Mouse (Mus musculus) stomach, postnatal 0 days (tissue): Measurements from ENCODE around the gene Vim. TPM values are rescaled to one million over a fixed set of nuclear protein-coding genes. Genes with fewer than 3 reads are reported as not detected.

ENCODE experiments used
- ATAC-seq: fragments of 200-750 bp; cut with Nextera tagmentation; 2 replicates; pipeline ENCODE4 v1.8.0; 2017; ENCODE audit not compliant: low FRiP score, low TSS enrichment
- DNase-seq: peaks from one replicate; pipeline ENCODE4 v3.0.0-alpha.2; 2016; ENCODE audit warnings: low spot score
- H3K27ac ChIP-seq: fragments of 300-500 bp; sonication (generic); replicated peaks from 2 replicates; pipeline ENCODE4 v1.5.1; 2014; ENCODE audit warnings: mild to moderate bottlenecking, control low read depth
- H3K27me3 ChIP-seq: fragments of 300-500 bp; sonication (generic); 2 replicates; pipeline ENCODE4 v1.6.1; 2014; ENCODE audit warnings: low read length; ENCODE audit not compliant: control insufficient read depth, insufficient read depth
- H3K36me3 ChIP-seq: fragments of 300-500 bp; sonication (generic); 2 replicates; pipeline ENCODE4 v1.6.1; 2014; ENCODE audit warnings: low read length, mixed read lengths; ENCODE audit not compliant: control insufficient read depth, insufficient read depth
- H3K4me1 ChIP-seq: fragments of 300-500 bp; sonication (generic); replicated peaks from 2 replicates; pipeline ENCODE4 v1.6.1; 2014; ENCODE audit warnings: antibody characterized with exemption; ENCODE audit not compliant: control insufficient read depth, insufficient read depth
- H3K4me2 ChIP-seq: fragments of 300-500 bp; sonication (generic); replicated peaks from 2 replicates; pipeline ENCODE4 v1.6.1; 2014; ENCODE audit warnings: low read depth, mild to moderate bottlenecking, control low read depth, moderate library complexity
- H3K4me3 ChIP-seq: fragments of 300-500 bp; sonication (generic); 2 replicates; pipeline ENCODE4 v1.5.1; 2014; ENCODE audit warnings: low read depth, low read length, control low read depth
- H3K9ac ChIP-seq: fragments of 300-500 bp; sonication (generic); 2 replicates; pipeline ENCODE4 v1.6.1; 2014; ENCODE audit warnings: mild to moderate bottlenecking, low read length, control low read depth, mixed read lengths
- H3K9me3 ChIP-seq: fragments of 300-500 bp; sonication (generic); 2 replicates; pipeline ENCODE4 v1.6.1; 2016; ENCODE audit warnings: low read length; ENCODE audit not compliant: control insufficient read depth
- CTCF ChIP-seq: IDR thresholded peaks from 2 replicates; pipeline ENCODE4 v1.5.1; 2016; ENCODE audit warnings: antibody characterized with exemption, low read depth, mild to moderate bottlenecking, moderate library complexity
- EP300 ChIP-seq: optimal IDR thresholded peaks from 2 replicates; pipeline ENCODE3; 2016; ENCODE audit warnings: antibody characterized with exemption
- WGBS: fragments of 180-500 bp; shearing (Covaris S2); extraction: QIAGEN DNeasy Blood & Tissue Kit; methylation state at CpG from one replicate; pipeline ENCODE4 v1.1.7; 2014; 5-methylcytosine and 5-hydroxymethylcytosine counted together
- polyA plus RNA-seq: library from polyadenylated mRNA; unstranded; fragments of >200 nt; fragmentation: Nextera tagmentation; extraction: Ambion mirVana; gene quantifications from 2 replicates; pipeline ENCODE4 v1.2.1, GENCODE M21; 2015

The Vim gene
- polyA plus RNA-seq, 1 experiment from 2014 or later, result 331 TPM

GRCm38 (mm10) chr2:13536747-13537146 lies 37.0 kb upstream of the Vim start:
- ATAC-seq, result peak; percentile 90

GRCm38 (mm10) chr2:13537733-13538132 lies 36.0 kb upstream of the Vim start:
- H3K27ac ChIP-seq, result no peak overlapping the region
- H3K9ac ChIP-seq, result no peak overlapping the region
- H3K4me3 ChIP-seq, result no peak overlapping the region
- DNase-seq (peak; percentile 41), ATAC-seq (no peak)
- H3K9me3 ChIP-seq, result no peaks in the 10 kb centered on the region
- no peak overlapping the region for H3K4me2 ChIP-seq
- no peaks in the 10 kb centered on the region for H3K27me3 ChIP-seq
- H3K4me1 ChIP-seq, result peaks cover 2% of the 10 kb centered on the region; the same call in 1 of the 2 replicates
- TF ChIP-seq CTCF (peak; percentile 55), EP300 (no peak)
- no peaks in the 10 kb centered on the region for H3K36me3 ChIP-seq
- WGBS, result 32% methylated on average over 2 of the region's 2 CpGs

More at GRCm38 (mm10) chr2:13536747-13537146, 37.0 kb upstream of the Vim start:
- Histone ChIP-seq H3K9ac (no peak overlapping the region), H3K4me2 (no peak overlapping the region), H3K36me3 (no peaks in the 10 kb centered on the region), H3K4me3 (no peak overlapping the region), H3K27ac (no peak overlapping the region), H3K4me1 (peaks cover 2% of the 10 kb centered on the region; the same call in 1 of the 2 replicates), H3K27me3 (no peaks in the 10 kb centered on the region), H3K9me3 (no peaks in the 10 kb centered on the region)
- TF ChIP-seq CTCF, result peak; percentile 62
- TF ChIP-seq EP300, result no peak
- no peak for DNase-seq

- no peaks in the 10 kb centered on the region for H3K27me3 ChIP-seq
- no peak overlapping the region for H3K4me3 ChIP-seq
- WGBS, result 91% methylated on average over 2 of the region's 2 CpGs
- H3K36me3 ChIP-seq, result no peaks in the 10 kb centered on the region
- no peak for TF ChIP-seq EP300
- TF ChIP-seq CTCF, result no peak
- H3K9me3 ChIP-seq, result no peaks in the 10 kb centered on the region
- H3K9ac ChIP-seq, result no peak overlapping the region
- H3K4me2 ChIP-seq, result no peak overlapping the region
- H3K4me1 ChIP-seq, result peaks cover 2% of the 10 kb centered on the region; the same call in 1 of the 2 replicates
- no peak overlapping the region for H3K27ac ChIP-seq
- DNase-seq (no peak), ATAC-seq (no peak)
These were observed 35.5 kb upstream of the Vim start for GRCm38 (mm10) chr2:13538258-13538657.

DNA sequence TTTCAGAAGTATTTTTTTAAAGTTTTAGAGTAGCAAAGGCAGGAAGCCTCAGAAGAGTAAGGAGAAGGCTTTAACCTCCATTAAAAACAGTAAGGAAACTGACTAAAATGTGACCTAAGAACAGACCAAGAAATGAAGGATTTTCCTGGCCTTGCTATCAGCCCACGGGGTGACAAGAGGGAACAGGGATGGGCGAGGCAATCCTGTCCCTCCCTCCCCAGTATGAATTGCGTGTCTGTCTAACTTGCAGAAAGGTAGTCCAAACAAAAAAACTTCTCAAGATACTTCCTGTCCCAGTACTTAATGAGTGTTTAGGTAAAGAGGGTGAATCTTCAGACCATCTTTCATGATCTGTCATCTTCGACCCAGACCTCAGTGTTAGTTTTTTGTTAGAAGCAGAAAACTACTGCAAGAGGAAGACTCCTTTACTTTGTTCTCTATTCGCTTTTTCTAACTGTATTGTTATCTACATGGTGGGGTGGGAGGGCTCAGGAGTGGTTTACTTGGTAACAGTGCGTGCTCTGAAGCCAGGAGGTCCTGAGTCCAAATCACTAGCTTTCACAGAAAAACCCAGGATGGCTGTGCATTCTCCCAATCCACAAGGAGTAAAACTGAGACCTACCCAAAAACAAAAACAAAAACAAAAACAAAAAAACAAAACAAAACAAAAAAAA lies 34.9 kb upstream of the Vim start:
- DNase-seq (no peak), ATAC-seq (no peak)
- Histone ChIP-seq H3K36me3 (no peaks in the 10 kb centered on the region), H3K9me3 (no peaks in the 10 kb centered on the region), H3K4me2 (no peak overlapping the region), H3K27ac (no peak overlapping the region), H3K27me3 (no peaks in the 10 kb centered on the region), H3K4me1 (peaks cover 2% of the 10 kb centered on the region; the same call in 1 of the 2 replicates), H3K4me3 (no peak overlapping the region), H3K9ac (no peak overlapping the region)
- 55% methylated on average over 6 of the region's 6 CpGs for WGBS
- TF ChIP-seq CTCF (no peak), EP300 (no peak)

DNA sequence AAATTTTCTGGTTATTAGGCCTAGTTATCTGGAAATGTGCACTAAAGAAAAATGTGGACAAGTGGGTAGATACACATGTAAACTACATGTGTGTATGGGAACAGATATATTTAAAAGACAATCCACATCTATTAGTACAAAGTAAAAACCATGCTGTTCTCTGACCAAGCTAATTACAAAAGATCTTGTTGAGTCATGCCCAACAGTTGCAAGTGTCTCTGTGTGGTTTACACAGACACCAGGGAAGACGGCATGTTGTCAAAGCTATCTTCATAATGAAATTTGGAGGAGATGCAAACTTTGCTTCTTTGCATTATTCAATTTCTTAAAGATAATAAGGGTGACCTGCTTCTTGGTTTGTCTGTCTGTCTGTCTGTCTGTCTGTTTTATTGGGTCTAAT lies 33.9 kb upstream of the Vim start:
- 82% methylated on average over 1 of the region's 1 CpGs for WGBS

DNA sequence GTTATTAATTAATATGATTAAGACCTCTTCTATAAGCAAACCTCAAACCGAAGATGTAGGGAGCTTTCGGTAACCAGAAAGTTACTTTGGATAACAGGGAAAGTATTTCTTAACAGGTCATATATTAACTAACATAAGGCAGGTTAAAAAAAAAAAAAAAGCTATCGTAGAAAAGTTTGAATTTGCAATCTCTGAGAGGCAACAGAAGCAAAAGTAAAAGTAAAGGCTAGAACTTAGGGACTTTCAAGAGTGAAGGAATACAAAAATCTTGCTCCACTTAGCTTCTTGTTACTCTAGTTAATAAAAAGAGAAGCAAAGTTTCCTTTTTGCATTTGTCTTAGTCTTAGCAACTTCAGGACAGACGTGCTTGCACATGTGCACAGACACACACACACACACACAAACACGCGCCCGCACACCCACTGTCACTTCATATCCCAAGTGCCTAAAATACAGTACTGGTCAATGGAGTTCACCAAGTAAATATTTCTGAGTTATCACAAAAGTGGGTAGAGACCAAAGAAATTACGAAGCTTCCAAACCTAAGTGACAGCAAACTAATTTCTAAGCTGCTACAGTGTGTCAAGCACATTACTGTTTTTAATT lies 30.1 kb upstream of the Vim start:
- ATAC-seq (0 out of 2 replicates have a peak, but pooled peaks have one; percentile 16), DNase-seq (no peak)
- H3K27ac ChIP-seq, result peak overlapping the region; percentile 94
- H3K9ac ChIP-seq, result peak overlapping the region; percentile 78
- TF ChIP-seq CTCF (no peak), EP300 (no peak)
- 16% methylated on average over 8 of the region's 8 CpGs for WGBS
- H3K27me3 ChIP-seq, result no peaks in the 10 kb centered on the region
- peak overlapping the region; percentile 50 for H3K4me2 ChIP-seq
- H3K36me3 ChIP-seq, result no peaks in the 10 kb centered on the region
- H3K4me3 ChIP-seq, result peak overlapping the region; percentile 61
- H3K4me1 ChIP-seq, result no peaks in the 10 kb centered on the region
- H3K9me3 ChIP-seq, result no peaks in the 10 kb centered on the region

More for the DNA sequence above, 33.9 kb upstream of the Vim start:
- ATAC-seq (no peak), DNase-seq (no peak)
- Histone ChIP-seq H3K4me3 (no peak overlapping the region), H3K4me2 (no peak overlapping the region), H3K27me3 (no peaks in the 10 kb centered on the region), H3K27ac (no peak overlapping the region), H3K9ac (no peak overlapping the region), H3K9me3 (no peaks in the 10 kb centered on the region), H3K36me3 (no peaks in the 10 kb centered on the region), H3K4me1 (peaks cover 2% of the 10 kb centered on the region; the same call in 1 of the 2 replicates)
- TF ChIP-seq EP300 (no peak), CTCF (no peak)
